Mouse (Mus musculus): ENCODE measurements around the gene Fam57b. TPM values are rescaled to one million over a fixed set of nuclear protein-coding genes. Genes with fewer than 3 reads are reported as not detected.
A peak's percentile ranks its signal among the peaks of the same experiment; 100 is the strongest.

The Fam57b gene
- total and polyA plus RNA-seq, 2 experiments from 2014 or later: 56.3 to 60.2 TPM

DNA sequence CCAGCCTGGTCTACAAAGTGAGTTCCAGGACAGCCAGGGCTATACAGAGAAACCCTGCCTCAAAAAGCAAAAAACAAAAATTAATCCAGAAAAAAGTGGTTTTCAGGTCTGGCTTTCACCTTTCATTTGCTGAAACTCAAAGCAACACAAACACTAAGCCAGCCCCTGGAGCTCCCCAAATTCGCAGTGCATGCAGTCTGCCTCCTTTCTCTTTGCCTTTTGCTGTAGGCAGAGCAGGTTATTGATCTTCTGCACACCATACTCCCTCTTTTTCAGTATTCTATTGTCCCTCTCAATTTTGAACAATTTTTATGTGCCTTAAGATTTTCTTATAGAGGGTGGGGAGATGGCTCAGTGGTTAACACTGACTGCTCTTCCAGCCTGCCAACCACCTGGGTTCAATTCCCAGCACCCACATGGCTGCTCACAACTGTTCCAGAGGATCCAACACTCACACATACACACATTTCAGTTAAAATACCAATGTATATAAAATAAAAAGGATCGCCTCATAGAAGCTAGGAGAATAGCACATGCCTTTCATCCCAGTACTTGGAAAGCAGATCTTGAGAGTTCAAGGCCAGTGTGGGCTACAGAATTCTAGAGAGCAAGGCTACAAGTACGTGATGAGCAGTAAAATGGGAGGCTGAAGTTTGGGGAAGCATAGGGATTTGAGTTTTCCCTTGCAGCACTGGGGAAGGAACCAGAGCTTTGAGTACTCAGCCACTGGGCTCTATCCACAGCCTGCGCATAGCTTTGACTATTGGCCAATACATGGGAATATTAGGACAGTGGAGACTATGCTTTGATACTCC is 3.8 kb upstream of the Fam57b start:
- ATAC-seq (ENCODE audit: low FRiP score): no peak
- Histone ChIP-seq H3K9me3 (ENCODE audit: low read length) (no peaks in the 10 kb centered on the region), H3K36me3 (ENCODE audit: insufficient read depth, low read length) (peaks cover 30% of the 10 kb centered on the region), H3K9ac (replicated peaks; ENCODE audit: low read length, poor library complexity, severe bottlenecking) (no peak overlapping the region), H3K27me3 (ENCODE audit: insufficient read depth, low read length) (no peaks in the 10 kb centered on the region), H3K27ac (ENCODE audit: low read depth, low read length) (no peak overlapping the region), H3K4me3 (ENCODE audit: low read depth, low read length) (no peak overlapping the region), H3K4me1 (ENCODE audit: insufficient read depth, low read length) (peaks cover 8% of the 10 kb centered on the region; the same call in 1 of the 2 replicates), H3K4me2 (ENCODE audit: low read depth, low read length, poor library complexity, severe bottlenecking) (no peak overlapping the region)
- DNase-seq (ENCODE audit: low spot score): no peak
- 76% methylated on average over 4 of the region's 4 CpGs for WGBS
- no peak for TF ChIP-seq CTCF (IDR thresholded peaks at IDR 0.05)

DNA sequence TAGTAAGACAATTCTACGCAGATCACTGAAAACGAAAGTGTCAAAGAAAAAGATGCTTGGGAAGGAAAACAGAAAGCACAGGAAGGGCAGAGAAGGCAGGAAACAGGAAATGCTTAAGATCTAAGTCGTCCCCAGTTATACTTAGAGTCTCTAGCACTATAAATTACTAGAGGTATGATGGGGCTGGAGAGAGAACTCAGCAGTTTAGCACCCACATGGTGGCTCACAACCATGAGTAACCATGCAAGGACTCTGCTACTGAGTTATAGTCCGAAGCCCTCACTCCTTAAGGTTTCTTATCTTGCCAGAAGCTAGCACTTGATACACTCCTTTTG is 3.2 kb upstream of the Fam57b start:
- no peak for DNase-seq (ENCODE audit: low spot score)
- no peak overlapping the region for H3K4me3 ChIP-seq (ENCODE audit: low read depth, low read length)
- H3K27ac ChIP-seq (ENCODE audit: low read depth, low read length): no peak overlapping the region
- peaks cover 24% of the 10 kb centered on the region for H3K36me3 ChIP-seq (ENCODE audit: insufficient read depth, low read length)
- H3K9ac ChIP-seq (replicated peaks; ENCODE audit: low read length, poor library complexity, severe bottlenecking): no peak overlapping the region
- no peaks in the 10 kb centered on the region for H3K27me3 ChIP-seq (ENCODE audit: insufficient read depth, low read length)
- no peak for TF ChIP-seq CTCF (IDR thresholded peaks at IDR 0.05)
- no peak for ATAC-seq (ENCODE audit: low FRiP score)
- WGBS: 77% methylated on average over 4 of the region's 4 CpGs
- H3K4me2 ChIP-seq (ENCODE audit: low read depth, low read length, poor library complexity, severe bottlenecking): no peak overlapping the region
- no peaks in the 10 kb centered on the region for H3K9me3 ChIP-seq (ENCODE audit: low read length)
- peaks cover 8% of the 10 kb centered on the region; the same call in 1 of the 2 replicates for H3K4me1 ChIP-seq (ENCODE audit: insufficient read depth, low read length)

DNA sequence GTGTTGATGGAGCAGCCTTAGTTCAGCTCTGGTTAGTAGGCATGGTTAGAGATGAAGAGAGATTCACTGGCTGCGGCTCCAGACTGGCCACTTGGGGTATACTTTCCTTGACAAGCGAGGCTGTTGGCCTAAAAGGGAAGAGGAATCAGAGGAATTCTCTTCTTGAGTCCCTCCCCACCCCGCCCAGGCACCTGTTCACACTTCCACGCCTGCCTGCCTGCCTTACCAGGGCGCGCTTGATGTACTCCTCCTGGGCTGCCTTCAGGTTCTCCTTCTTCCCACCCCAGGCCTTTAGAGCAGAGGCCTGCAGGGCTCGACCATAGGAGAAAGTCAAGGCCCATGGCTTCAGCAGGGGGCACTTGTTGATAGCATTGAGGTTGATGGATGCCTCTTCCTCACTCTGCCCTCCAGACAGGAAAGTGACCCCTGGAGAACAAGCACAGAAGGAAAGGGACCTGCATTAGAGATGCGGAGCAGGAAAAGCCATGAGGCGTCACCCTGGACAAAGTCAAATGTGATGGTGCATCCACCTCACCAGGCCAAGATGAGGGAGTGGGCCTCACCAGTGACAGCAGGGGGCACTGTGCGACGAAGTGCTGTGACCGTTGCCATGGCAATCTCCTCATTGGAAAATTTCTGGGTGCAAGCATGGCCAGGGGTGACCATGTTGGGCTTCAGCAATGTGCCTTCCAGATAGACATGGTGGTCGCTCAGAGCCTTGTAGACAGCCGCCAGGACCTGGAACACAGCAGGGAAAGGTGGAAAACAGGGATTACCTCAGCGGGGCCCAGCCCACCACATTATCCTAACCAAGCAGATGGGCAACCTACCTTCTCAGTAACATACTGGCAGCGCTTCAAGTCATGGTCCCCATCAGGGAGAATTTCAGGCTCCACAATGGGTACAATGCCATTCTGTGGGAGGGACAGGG is 1.8 kb upstream of the Fam57b start:
- ATAC-seq (ENCODE audit: low FRiP score) (no peak), DNase-seq (ENCODE audit: low spot score) (no peak)
- H3K9me3 ChIP-seq (ENCODE audit: low read length): no peaks in the 10 kb centered on the region
- H3K36me3 ChIP-seq (ENCODE audit: insufficient read depth, low read length): peaks cover 16% of the 10 kb centered on the region; the same call in 1 of the 2 replicates
- H3K4me1 ChIP-seq (ENCODE audit: insufficient read depth, low read length): peaks cover 16% of the 10 kb centered on the region
- H3K27me3 ChIP-seq (ENCODE audit: insufficient read depth, low read length): no peaks in the 10 kb centered on the region
- no peak overlapping the region for H3K4me2 ChIP-seq (ENCODE audit: low read depth, low read length, poor library complexity, severe bottlenecking)
- no peak overlapping the region for H3K4me3 ChIP-seq (ENCODE audit: low read depth, low read length)
- no peak overlapping the region for H3K9ac ChIP-seq (replicated peaks; ENCODE audit: low read length, poor library complexity, severe bottlenecking)
- TF ChIP-seq CTCF (IDR thresholded peaks at IDR 0.05): peak; percentile 51
- WGBS: 76% methylated on average over 16 of the region's 16 CpGs
- H3K27ac ChIP-seq (ENCODE audit: low read depth, low read length): no peak overlapping the region

DNA sequence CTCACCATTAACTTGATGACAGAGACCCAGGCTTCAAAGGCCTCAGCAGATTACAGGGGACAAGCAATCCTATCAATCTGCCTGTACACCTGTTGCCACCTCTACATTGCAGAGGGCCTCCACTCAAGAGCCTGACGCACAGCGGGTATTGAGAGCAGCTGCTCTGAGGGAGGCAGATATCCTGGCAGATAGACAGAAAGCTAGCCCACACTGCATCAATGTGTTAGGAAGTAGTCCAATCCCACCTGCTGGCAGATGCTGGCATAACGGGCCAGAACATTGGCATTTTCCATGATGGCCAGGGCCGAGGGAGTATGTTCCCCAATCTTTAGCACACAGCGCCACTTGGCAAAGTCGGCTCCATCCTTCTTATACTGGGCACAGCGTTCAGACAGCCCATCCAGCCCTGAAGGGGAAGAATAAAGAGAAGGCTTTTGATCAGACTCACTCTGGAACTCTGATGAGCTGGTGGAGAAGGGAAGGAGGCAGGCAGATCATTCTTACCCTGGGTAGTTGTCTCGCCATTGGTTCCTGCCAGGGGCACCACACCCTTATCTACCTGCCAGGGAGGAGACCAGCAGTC is 1.0 kb upstream of the Fam57b start:
- no peak overlapping the region for H3K9ac ChIP-seq (replicated peaks; ENCODE audit: low read length, poor library complexity, severe bottlenecking)

DNA sequence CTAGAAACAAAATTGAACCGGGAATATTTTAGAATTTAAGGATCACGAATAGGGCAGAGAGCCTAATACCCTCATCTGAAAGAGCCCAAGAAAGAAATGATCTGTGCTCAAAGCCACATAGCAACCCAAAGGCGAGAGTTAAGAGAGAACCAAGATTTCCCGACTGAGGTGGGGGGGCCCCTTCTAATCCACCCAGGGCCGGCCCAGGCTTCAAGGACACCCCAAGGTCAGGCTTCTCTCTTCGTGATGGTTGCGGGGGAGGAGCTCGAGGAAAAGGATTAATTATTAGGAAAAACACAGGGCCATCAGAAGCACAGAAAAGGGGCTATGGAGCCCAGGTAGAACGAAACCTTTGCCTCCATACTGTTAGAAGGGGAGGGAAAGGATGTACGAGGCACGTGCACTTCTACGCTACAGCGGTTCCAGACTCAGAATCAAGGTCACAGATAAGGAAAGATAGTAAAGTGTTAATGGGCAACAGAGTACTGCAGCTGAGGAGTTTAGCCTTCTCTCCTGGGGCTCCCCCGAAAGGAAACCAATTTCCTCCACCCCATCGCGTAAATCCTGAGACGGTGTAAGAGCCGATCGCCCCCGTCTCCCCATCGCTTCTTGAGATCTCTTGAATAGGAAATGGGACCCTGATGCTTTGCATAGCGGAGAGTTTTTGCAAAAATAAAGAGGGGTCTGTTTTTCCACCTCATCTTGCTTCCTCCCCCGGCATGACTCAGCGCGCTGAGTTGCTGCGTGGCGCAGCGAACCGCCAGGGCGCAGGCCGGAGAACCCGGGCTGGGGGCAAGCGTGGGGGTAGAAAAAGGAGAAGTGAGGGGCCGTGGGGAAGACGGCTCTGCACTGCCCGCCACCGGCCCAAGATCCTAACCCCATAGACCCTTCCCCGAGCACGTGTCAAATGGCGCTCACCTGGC is 920 bp downstream of the Fam57b start:
- H3K27ac ChIP-seq (ENCODE audit: low read depth, low read length): peak overlapping the region; percentile 81
- ATAC-seq (ENCODE audit: low FRiP score): no peak
- TF ChIP-seq CTCF (IDR thresholded peaks at IDR 0.05): no peak
- peak overlapping the region; percentile 82 for H3K4me3 ChIP-seq (ENCODE audit: low read depth, low read length)
- H3K9ac ChIP-seq (replicated peaks; ENCODE audit: low read length, poor library complexity, severe bottlenecking): peak overlapping the region; percentile 81
- no peaks in the 10 kb centered on the region for H3K27me3 ChIP-seq (ENCODE audit: insufficient read depth, low read length)
- under 1% methylated on average over 39 of the region's 40 CpGs for whole genome bisulfite sequencing
- peaks cover 12% of the 10 kb centered on the region for H3K4me1 ChIP-seq (ENCODE audit: insufficient read depth, low read length)
- H3K9me3 ChIP-seq (ENCODE audit: low read length): no peaks in the 10 kb centered on the region
- H3K4me2 ChIP-seq (ENCODE audit: low read depth, low read length, poor library complexity, severe bottlenecking): peak overlapping the region; percentile 87
- DNase-seq (ENCODE audit: low spot score): no peak
- peaks cover 16% of the 10 kb centered on the region; the same call in 1 of the 2 replicates for H3K36me3 ChIP-seq (ENCODE audit: insufficient read depth, low read length)

More for the DNA sequence above, 1.0 kb upstream of the Fam57b start:
- Histone ChIP-seq H3K4me2 (ENCODE audit: low read depth, low read length, poor library complexity, severe bottlenecking) (peak overlapping the region; percentile 87; the same call in 1 of the 2 replicates), H3K27me3 (ENCODE audit: insufficient read depth, low read length) (no peaks in the 10 kb centered on the region), H3K36me3 (ENCODE audit: insufficient read depth, low read length) (peaks cover 16% of the 10 kb centered on the region; the same call in 1 of the 2 replicates), H3K27ac (ENCODE audit: low read depth, low read length) (no peak overlapping the region), H3K9me3 (ENCODE audit: low read length) (no peaks in the 10 kb centered on the region), H3K4me1 (ENCODE audit: insufficient read depth, low read length) (peaks cover 12% of the 10 kb centered on the region), H3K4me3 (ENCODE audit: low read depth, low read length) (no peak overlapping the region)
- peak; percentile 59 for TF ChIP-seq CTCF (IDR thresholded peaks at IDR 0.05)
- 65% methylated on average over 8 of the region's 8 CpGs for WGBS
- ATAC-seq (ENCODE audit: low FRiP score): no peak
- DNase-seq (ENCODE audit: low spot score): peak; percentile 79
